Mouse (Mus musculus) myocyte (in vitro differentiated cells): ENCODE data around the gene Hist2h3b. TPM values are rescaled to one million over a fixed set of nuclear protein-coding genes. Genes with fewer than 3 reads are reported as not detected.
A peak's percentile ranks its signal among the peaks of the same experiment; 100 is the strongest.

Source experiments
- H3K27me3 ChIP-seq: one replicate; pipeline ENCODE4 v1.6.1; 2011; ENCODE audit not compliant: control insufficient read depth, insufficient read depth, insufficient read length
- H3K36me3 ChIP-seq: one replicate; pipeline ENCODE4 v1.6.1; 2011; ENCODE audit not compliant: control insufficient read depth, insufficient read depth
- H3K4me2 ChIP-seq: one replicate; pipeline ENCODE4 v1.6.1; 2011; ENCODE audit warnings: low read depth, control low read depth
- H3K4me3 ChIP-seq: one replicate; pipeline ENCODE4 v1.5.1; 2011; ENCODE audit warnings: mild to moderate bottlenecking, control low read depth, moderate library complexity
- H3K79me2 ChIP-seq: one replicate; pipeline ENCODE4 v1.6.1; 2011; ENCODE audit not compliant: control insufficient read depth, insufficient read depth
- H3ac ChIP-seq: one replicate; pipeline ENCODE4 v1.6.1; 2011; ENCODE audit not compliant: control insufficient read depth, insufficient read length
- CEBPB ChIP-seq: IDR thresholded peaks from 2 replicates; pipeline ENCODE4 v1.6.1; 2011; ENCODE audit warnings: mild to moderate bottlenecking, moderate library complexity; ENCODE audit not compliant: poor library complexity, insufficient read depth, severe bottlenecking
- E2F4 ChIP-seq: IDR thresholded peaks from one replicate; pipeline ENCODE4 v1.6.1; 2011; ENCODE audit warnings: mild to moderate bottlenecking, control low read depth, moderate library complexity; ENCODE audit not compliant: insufficient read depth
- MAX ChIP-seq: IDR thresholded peaks from one replicate; pipeline ENCODE4 v1.6.1; 2011; ENCODE audit warnings: low read depth, mild to moderate bottlenecking, control low read depth
- MYOD1 ChIP-seq, 3 experiments: IDR thresholded peaks; one replicate each; pipeline ENCODE4 v1.6.1; 2011; ENCODE audit warnings: control low read depth in 2 of 3, low read depth in 2 of 3, mild to moderate bottlenecking in 2 of 3, moderate library complexity in 1 of 3; ENCODE audit not compliant: insufficient read length in 2 of 3, control insufficient read depth in 1 of 3
- MYOG ChIP-seq, 3 experiments: IDR thresholded peaks; one replicate each; pipeline ENCODE4 v1.6.1; 2011; ENCODE audit warnings: control low read depth in 2 of 3, low read depth in 2 of 3, mild to moderate bottlenecking in 2 of 3; ENCODE audit not compliant: insufficient read length in 2 of 3, control insufficient read depth in 1 of 3, insufficient read depth in 1 of 3
- POLR2A ChIP-seq: IDR thresholded peaks from one replicate; pipeline ENCODE4 v1.6.1; 2011; ENCODE audit warnings: low read depth, mild to moderate bottlenecking, control low read depth, moderate library complexity; ENCODE audit not compliant: insufficient read length
- POLR2AphosphoS2 ChIP-seq: IDR thresholded peaks from one replicate; pipeline ENCODE4 v1.6.1; 2011; ENCODE audit warnings: low read depth, control low read depth; ENCODE audit not compliant: insufficient read length
- REST ChIP-seq: IDR thresholded peaks from one replicate; pipeline ENCODE4 v1.6.1; 2011; ENCODE audit warnings: mild to moderate bottlenecking, control low read depth, moderate library complexity; ENCODE audit not compliant: insufficient read depth, insufficient read length
- SRF ChIP-seq: IDR thresholded peaks from one replicate; pipeline ENCODE4 v1.6.1; 2011; ENCODE audit warnings: low read depth; ENCODE audit not compliant: control insufficient read depth, insufficient read length
- TCF12 ChIP-seq: IDR thresholded peaks from one replicate; pipeline ENCODE4 v1.6.1; 2011; ENCODE audit warnings: mild to moderate bottlenecking, control low read depth; ENCODE audit not compliant: poor library complexity, insufficient read depth, severe bottlenecking
- TCF3 ChIP-seq: IDR thresholded peaks from one replicate; pipeline ENCODE4 v1.6.1; 2011; ENCODE audit warnings: low read depth, control low read depth; ENCODE audit not compliant: insufficient read length
- USF1 ChIP-seq: IDR thresholded peaks from one replicate; pipeline ENCODE4 v1.6.1; 2011; ENCODE audit warnings: low read depth, mild to moderate bottlenecking, control low read depth, moderate library complexity
- polyA plus RNA-seq: library from polyadenylated mRNA; unstranded; fragments of >200 nt; fragmentation: generic; extraction: Trizol; gene quantifications from one replicate; pipeline ENCODE4 v1.2.1, GENCODE M21; 2012; ENCODE audit warnings: missing spikeins

Hist2h3b gene
- polyA plus RNA-seq, 1 experiment, result 1.1 TPM

DNA sequence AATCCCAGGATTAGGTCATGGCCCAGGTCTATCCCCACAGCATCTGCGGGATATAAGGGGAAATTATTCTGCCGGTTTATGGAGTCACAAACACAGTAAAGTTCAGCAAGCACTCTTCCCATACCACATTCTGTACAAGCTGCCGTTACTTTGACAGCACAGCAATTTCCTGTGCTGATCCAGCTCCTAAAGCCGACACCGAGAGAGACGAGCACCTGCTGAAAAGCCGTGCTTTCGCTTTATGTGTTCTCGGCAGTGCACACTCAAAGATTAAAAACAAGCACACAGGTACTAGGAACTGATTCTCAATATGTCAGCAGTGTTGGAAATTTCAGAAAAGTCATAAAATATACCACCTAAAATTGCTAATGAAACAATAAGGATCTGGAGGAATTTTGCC, 38.1 kb downstream of the Hist2h3b start:
- H3K79me2 ChIP-seq, result no peaks in the 10 kb centered on the region
- H3K4me2 ChIP-seq, result no peak overlapping the region
- TF ChIP-seq SRF (no peak), MYOG (IDR thresholded peaks at IDR 0.05; ENCODE audit: control insufficient read depth in 1 of 3, insufficient read depth in 1 of 3, insufficient read length in 2 of 3, low read depth in 2 of 3) (no peak), REST (no peak), CEBPB (no peak), MAX (no peak), POLR2A (no peak), E2F4 (no peak), MYOD1 (IDR thresholded peaks at IDR 0.05; ENCODE audit: control insufficient read depth in 1 of 3, insufficient read length in 2 of 3, low read depth in 2 of 3) (no peak), TCF3 (no peak), POLR2AphosphoS2 (no peak), TCF12 (no peak), USF1 (no peak)
- no peak overlapping the region for H3K4me3 ChIP-seq
- no peaks in the 10 kb centered on the region for H3K36me3 ChIP-seq
- no peak overlapping the region for H3ac ChIP-seq
- H3K27me3 ChIP-seq, result no peaks in the 10 kb centered on the region

DNA sequence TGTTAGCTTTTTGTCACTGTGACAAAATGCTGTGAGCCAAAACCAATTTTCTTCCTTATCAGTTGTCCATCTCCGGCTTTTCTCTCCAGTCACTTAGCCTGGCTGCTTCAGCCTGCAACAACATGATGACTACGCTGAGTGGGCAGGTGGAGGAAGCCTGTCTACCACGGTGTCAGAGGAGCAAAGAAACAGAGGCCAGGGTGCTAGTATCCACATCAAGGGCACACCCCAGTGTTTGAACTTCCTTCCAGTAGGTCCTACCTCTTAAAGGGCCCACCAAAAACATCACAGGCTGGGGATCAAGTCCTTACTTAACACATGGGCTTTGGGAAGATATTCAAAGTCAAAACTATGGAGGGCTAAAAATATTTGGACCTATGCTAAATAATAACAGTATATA, 41.0 kb downstream of the Hist2h3b start:
- Histone ChIP-seq H3K36me3 (no peaks in the 10 kb centered on the region), H3K4me2 (no peak overlapping the region), H3K4me3 (no peak overlapping the region), H3ac (no peak overlapping the region), H3K79me2 (no peaks in the 10 kb centered on the region), H3K27me3 (no peaks in the 10 kb centered on the region)
- no peak for TF ChIP-seq MYOG (IDR thresholded peaks at IDR 0.05; ENCODE audit: control insufficient read depth in 1 of 3, insufficient read depth in 1 of 3, insufficient read length in 2 of 3, low read depth in 2 of 3)
- TF ChIP-seq USF1, result no peak
- TF ChIP-seq POLR2A, result no peak
- no peak for TF ChIP-seq MYOD1 (IDR thresholded peaks at IDR 0.05; ENCODE audit: control insufficient read depth in 1 of 3, insufficient read length in 2 of 3, low read depth in 2 of 3)

DNA sequence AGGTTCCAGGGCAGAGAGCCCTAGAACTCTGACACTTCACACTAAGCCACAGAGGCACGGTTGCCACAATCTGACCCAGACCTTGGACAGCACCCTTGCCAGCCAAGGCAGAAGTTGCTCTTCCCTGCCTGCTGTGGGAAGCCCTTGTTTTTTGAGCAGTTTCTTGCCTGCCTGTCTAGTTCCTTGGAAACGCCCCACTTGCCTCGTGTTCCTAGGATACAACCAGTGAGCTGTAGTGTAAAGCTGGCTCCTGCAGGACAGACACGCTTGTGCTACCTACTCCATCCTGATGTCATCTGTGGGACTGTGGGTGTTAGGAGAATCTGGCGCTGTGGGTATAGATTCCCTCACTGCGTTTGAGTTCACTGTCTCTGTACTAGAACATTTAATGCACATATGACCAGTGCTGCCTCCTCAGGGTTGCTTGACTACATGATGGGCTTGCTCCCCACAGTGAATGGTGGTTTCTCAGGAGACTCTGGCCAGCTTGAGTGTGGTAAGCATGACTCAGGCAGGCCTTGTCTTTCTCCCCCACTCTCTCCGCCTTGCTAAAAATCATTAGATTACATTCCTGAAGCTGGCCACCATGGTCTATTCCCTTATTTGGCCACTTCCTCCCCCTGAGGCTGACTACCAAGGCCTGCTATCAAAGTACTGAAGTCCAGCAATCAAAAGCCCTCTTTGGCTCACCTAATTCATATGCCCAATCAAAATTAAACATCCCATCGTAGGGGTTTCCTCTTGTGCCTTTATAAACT, 44.1 kb downstream of the Hist2h3b start:
- no peaks in the 10 kb centered on the region for H3K27me3 ChIP-seq
- H3K36me3 ChIP-seq, result no peaks in the 10 kb centered on the region
- H3K4me3 ChIP-seq, result no peak overlapping the region
- H3K4me2 ChIP-seq, result no peak overlapping the region
- no peaks in the 10 kb centered on the region for H3K79me2 ChIP-seq
- H3ac ChIP-seq, result no peak overlapping the region
- TF ChIP-seq POLR2A (no peak), MAX (no peak), POLR2AphosphoS2 (no peak), CEBPB (no peak), USF1 (no peak), SRF (peak; percentile 89), REST (peak; percentile 95), TCF3 (no peak)

Other genes with a start within 250 kb of the Hist2h3b start
- 22.0 TPM for gene Vps45, start 210.2 kb upstream of the Hist2h3b start, polyA plus RNA-seq
- gene Otud7b, start 164.1 kb upstream of the Hist2h3b start, polyA plus RNA-seq, result 16.4 TPM
- gene Mtmr11, start 106.7 kb upstream of the Hist2h3b start, polyA plus RNA-seq, result 4.6 TPM
- 77.5 TPM for gene Sf3b4, start 96.3 kb upstream of the Hist2h3b start, polyA plus RNA-seq
- gene Sv2a, start 87.5 kb upstream of the Hist2h3b start, polyA plus RNA-seq, result 0.28 TPM
- gene Bola1, start 48.9 kb upstream of the Hist2h3b start, polyA plus RNA-seq, result 88.0 TPM
- gene Hist2h2ab, start 48.8 kb upstream of the Hist2h3b start, polyA plus RNA-seq, result not detected
- 1.3 TPM for gene Hist2h2ac, start 47.8 kb upstream of the Hist2h3b start, polyA plus RNA-seq
- 2.2 TPM for gene Hist2h2be, start 47.5 kb upstream of the Hist2h3b start, polyA plus RNA-seq
- 22.7 TPM for gene Hist2h3c2, start 29.5 kb upstream of the Hist2h3b start, polyA plus RNA-seq
- gene Hist2h2aa2, start 28.4 kb upstream of the Hist2h3b start, polyA plus RNA-seq, result 103 TPM
- gene Hist2h2aa1, start 23.2 kb upstream of the Hist2h3b start, polyA plus RNA-seq, result not detected
- gene Hist2h3c1, start 22.0 kb upstream of the Hist2h3b start, polyA plus RNA-seq, result not detected
- 1.1 TPM for gene Hist2h4, start 5.3 kb upstream of the Hist2h3b start, polyA plus RNA-seq
- gene Hist2h2bb, start 1.1 kb downstream of the Hist2h3b start, polyA plus RNA-seq, result 3.7 TPM
- gene Fcgr1, start 25.3 kb downstream of the Hist2h3b start, polyA plus RNA-seq, result 0.05 TPM
- gene BC107364, start 183.7 kb downstream of the Hist2h3b start, polyA plus RNA-seq, result not detected